Mouse (Mus musculus) CH12.LX (cell line): ENCODE data around the gene Scarb2.

Experiments
- ELF1 ChIP-seq: IDR thresholded peaks from 2 replicates; pipeline ENCODE4 v1.6.1; 2014; ENCODE audit warnings: low read depth, mild to moderate bottlenecking, inconsistent platforms, low read length, improper control_type of control experiment
- JUN ChIP-seq: IDR thresholded peaks from 2 replicates; pipeline ENCODE4 v1.6.1; 2011; ENCODE audit warnings: low read depth, mild to moderate bottlenecking, low read length, improper control_type of control experiment, moderate library complexity; ENCODE audit not compliant: insufficient read depth
- POLR2A ChIP-seq: IDR thresholded peaks from 2 replicates; pipeline ENCODE4 v1.6.1; 2011; ENCODE audit warnings: low read depth, mild to moderate bottlenecking, improper control_type of control experiment, low read length
- POLR2AphosphoS2 ChIP-seq: IDR thresholded peaks from 2 replicates; pipeline ENCODE4 v1.6.1; 2011; ENCODE audit warnings: low read depth, low read length, improper control_type of control experiment
- SIN3A ChIP-seq: IDR thresholded peaks from 2 replicates; pipeline ENCODE4 v1.6.1; 2012; ENCODE audit warnings: low read length, improper control_type of control experiment, inconsistent platforms
- USF1 ChIP-seq: IDR thresholded peaks from 2 replicates; pipeline ENCODE4 v1.6.1; 2014; ENCODE audit warnings: low read depth, mild to moderate bottlenecking, inconsistent platforms, low read length, improper control_type of control experiment

DNA sequence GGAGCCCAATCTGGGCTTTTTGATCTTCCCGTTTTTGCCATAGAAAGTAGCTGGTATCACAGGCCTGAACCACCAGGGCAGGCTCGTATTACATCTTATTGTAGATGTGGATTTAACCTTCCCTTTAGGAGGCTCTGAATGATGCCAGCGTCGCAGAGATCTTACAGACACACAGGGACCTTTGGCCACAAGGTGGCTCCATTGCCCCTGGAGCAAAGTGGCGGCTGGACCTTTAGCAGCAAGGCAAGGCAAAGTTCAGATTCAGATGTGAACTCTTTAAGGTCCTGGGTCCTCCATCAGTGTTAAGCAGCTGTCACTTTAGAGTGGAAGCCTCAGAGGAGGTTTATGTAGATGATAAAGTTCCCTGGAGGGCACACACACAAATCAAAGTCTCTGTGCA, 45.3 kb downstream of the Scarb2 start:
- TF ChIP-seq POLR2A (no peak), USF1 (no peak), SIN3A (no peak), POLR2AphosphoS2 (no peak), ELF1 (no peak), JUN (no peak)
